Mouse (Mus musculus): Measurements from ENCODE around the gene Il13ra1.

Il13ra1 gene

DNA sequence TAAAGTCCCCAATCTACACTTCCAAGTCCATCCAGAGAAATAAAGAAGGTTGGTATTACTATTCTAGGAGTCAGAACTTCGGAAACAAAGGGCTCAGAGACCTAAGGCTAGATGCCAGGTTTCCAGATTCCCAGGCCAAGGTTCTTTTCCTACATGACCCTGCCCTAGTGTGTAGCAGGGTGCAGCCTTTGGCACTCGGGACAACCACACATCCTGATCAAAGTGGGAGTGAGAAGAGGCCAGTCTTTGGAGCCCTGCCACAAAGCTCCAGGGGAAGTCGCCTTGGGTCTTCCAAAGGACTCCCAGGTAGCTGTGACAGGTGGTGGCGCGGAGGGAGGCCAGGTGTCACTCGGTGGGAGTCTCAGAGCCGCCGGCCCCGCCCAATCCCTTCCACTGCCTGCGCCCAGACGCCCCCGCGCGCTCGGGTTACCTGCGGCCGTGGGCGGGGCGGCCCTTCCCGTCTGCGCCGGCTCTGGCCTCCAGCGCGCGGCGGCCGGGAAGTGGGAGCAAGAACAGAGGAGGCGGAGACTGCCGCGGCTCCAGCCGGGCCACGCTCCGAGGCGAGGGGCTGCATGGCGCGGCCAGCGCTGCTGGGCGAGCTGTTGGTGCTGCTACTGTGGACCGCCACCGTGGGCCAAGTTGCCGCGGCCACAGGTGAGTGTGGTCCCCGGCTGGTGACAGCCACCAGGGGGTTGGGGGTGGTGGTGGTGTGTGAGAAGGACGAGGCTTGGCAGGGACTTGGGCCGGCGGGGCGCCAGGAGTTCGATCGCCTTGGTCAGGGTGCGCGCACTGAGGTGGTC, at the start of gene Il13ra1:
Il13ra1 (plus strand) TSS at position 489 of the 800 bp plus-strand sequence.
- in situ Hi-C loops (cut with MboI, MseI), result no loop called here

- in situ Hi-C loops (cut with MboI, MseI), result no loop called here
Measured at GRCm38 (mm10) chrX:36073997-36074396, 37.9 kb upstream of the Il13ra1 start.

DNA sequence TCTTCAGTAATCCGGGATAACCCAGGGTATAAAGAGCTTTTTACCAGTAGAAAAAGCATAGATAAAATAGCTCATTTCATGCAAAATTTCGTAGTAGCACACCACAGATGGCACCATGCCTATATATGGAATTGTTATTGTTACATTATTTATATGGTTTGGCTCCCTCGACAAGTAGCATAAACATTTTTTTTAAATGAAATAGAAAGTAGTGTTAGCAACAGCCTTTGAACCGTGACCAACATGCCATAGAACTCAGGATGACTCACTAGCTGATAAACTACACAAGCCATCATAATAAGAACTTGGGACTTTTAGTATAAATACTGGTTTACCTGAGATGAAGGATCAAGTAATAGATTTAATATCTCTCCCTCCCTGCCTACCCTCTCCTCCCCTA, 34.7 kb upstream of the Il13ra1 start:
- in situ Hi-C loops (cut with MboI, MseI), result no loop called here

DNA sequence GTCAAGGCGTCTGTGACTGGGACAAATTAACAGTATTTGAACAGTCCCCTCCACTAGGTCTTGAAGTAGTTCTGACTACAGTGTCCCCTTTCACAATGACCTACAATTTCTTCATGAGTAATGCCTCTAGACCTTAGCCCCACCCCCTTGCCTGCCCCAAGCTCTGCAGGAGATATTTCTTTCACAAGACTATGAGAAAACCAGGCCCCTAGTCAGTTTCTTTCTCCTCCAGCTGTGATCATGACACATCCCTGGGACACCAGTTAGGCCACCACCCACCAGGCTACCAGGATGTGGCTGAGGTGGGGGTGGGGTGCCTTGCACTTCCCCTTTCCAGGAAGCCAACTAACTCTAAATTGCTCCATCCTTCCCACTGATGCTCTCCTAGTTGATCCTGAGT, 29.0 kb upstream of the Il13ra1 start:
- in situ Hi-C loops (cut with MboI, MseI), result no loop called here

DNA sequence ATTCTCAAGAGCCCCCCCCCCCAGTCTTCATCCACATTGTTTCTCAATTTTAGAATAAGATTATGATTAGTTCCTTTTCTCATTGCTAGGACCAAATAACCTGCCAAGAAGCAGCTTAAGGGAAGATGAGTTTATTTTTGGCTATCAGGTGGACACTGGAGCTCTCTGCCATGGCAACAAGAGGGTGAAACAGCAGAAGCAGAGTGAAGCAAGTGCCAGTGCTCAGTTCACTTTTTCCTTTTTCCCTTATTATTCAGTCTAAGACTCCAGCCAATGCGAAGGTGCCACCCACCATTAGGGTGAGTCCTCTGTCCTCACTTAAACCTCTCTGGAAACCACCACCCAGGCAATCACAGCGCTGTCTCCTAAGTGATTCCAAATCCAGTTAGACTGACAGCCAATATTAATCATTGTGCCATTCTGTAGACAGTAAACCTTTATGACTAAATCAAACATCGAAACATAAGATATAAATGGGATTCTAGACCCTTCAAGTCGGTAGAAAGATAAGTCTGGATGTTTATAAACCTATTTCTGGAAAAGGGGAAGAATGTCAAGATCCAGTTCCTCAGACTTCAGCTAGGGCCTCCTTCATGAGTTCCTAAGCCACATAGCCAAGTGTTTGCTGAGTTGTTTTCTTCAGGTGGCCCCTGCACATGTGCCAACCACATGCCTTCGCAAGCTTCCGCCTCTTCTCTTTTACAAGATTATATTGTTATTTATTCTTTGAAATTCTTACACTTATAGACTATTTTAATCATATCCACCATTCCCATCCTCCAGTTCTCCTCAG, 23.2 kb upstream of the Il13ra1 start:
- in situ Hi-C loops (cut with MboI, MseI), result no loop called here

GRCm38 (mm10) chrX:36100883-36101282, 11.0 kb upstream of the Il13ra1 start:
- in situ Hi-C loops (cut with MboI, MseI), result no loop called here

GRCm38 (mm10) chrX:36101318-36101717, 10.6 kb upstream of the Il13ra1 start:
- in situ Hi-C loops (cut with MboI, MseI), result no loop called here

- in situ Hi-C loops (cut with MboI, MseI), result no loop called here
Measured at GRCm38 (mm10) chrX:36108601-36109000, 3.3 kb upstream of the Il13ra1 start.

DNA sequence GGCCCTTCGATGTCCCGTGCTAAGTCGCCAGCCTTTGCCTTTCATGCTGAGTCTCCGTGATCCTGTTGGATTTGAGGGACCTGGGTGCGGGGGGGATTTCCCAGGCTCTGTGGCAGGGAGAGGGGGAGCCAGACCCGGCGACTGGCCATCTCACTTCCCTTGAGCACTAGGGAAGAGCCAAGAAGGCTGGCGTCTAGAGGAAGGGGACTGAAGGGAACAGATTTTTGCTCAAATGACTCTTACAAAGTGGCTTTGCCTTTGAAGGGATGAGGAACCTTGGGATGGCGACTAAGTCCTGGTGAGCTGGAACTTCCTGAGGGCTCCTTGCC, 476 bp downstream of the Il13ra1 start:
- in situ Hi-C loops (cut with MboI, MseI), result no loop called here

DNA sequence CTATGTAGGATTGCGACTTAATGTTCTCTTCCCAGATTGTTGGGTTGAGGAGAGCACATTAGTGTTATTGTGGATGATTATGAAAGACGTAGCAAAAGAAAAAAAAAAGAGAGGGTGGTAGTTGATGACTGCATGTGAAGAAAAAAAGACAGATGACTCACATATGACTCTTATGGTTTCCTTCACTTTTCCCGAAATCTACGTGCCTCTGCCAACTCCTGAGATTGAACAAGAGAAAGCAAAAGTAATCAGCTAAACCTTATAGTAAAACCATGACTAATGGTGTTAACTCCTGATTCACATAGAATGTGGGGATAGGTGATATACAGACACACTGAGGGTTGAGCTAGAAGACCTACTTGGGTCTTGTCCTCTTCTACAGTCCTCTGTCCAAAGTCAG, 3.3 kb downstream of the Il13ra1 start:
- in situ Hi-C loops (cut with MboI, MseI), result no loop called here

DNA sequence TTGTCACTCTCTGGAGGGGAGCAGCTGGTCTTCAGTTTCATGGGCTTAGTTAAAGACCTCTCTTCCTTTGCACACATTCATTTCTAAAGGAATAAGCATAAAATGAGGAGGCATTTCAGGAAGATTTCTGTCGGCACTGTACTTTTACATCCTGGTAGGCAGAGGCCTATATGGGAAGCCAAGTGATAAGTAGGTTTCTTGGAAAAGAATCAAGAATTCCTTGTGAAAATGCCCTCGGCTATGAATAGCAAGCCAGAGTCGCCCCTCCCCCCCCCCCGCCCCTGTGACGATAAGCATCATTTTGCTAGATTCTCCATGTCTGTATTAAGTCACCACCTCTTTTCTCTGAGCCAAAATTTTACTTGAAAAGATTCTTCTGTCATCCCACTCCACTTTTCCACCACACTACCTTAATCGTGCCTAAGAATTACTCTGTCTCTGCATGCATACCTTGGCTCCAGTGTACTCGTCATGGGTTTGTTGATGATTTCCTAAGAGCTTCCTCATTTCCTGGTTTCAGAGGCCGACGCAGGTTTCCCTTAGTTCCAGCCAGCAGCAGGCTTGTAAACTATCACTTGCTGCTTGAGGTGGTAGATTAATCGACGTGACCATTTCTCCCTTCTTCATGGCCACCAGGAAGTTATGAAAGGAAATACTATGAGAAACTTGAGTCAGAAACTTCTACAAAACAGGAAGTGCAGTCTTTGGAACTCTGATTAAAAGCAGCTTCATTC, 17.3 kb downstream of the Il13ra1 start:
- in situ Hi-C loops (cut with MboI, MseI), result no loop called here

GRCm38 (mm10) chrX:36129771-36130108, 17.8 kb downstream of the Il13ra1 start:
- in situ Hi-C loops (cut with MboI, MseI), result loop anchor here in 1 of 2 experiments (10.0 kb wide), 1 partner anchor 65 kb away; the partner anchor contains the start of gene Zcchc12

- in situ Hi-C loops (cut with MboI, MseI), result loop anchor here in 1 of 2 experiments (10.0 kb wide), 1 partner anchor 58 kb away; the partner anchor contains the start of gene Zcchc12
Measured at GRCm38 (mm10) chrX:36136346-36136745, 24.4 kb downstream of the Il13ra1 start.

- in situ Hi-C loops (cut with MboI, MseI), result no loop called here
Measured at GRCm38 (mm10) chrX:36141994-36142639, 30.2 kb downstream of the Il13ra1 start.

GRCm38 (mm10) chrX:36146746-36147145, 34.8 kb downstream of the Il13ra1 start:
- in situ Hi-C loops (cut with MboI, MseI), result no loop called here

DNA sequence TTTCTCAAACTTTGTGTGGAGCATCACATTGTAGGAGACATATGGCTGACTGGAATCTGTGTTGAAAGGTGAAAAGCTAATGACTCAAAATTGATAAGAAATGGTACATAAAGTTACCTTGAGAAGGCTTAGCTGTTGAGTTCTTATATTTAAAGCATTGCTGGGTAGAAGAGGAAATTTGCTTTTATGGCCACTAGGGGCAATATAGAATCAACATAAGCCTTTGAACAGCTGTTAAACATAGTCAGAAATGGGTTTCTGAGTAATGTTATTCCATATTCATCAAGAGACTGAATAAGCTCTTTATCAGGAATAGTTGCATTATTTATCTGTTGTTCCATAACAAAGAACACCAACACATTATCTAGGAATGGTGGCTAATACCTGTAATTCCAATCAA, 38.2 kb downstream of the Il13ra1 start:
- in situ Hi-C loops (cut with MboI, MseI), result no loop called here

DNA sequence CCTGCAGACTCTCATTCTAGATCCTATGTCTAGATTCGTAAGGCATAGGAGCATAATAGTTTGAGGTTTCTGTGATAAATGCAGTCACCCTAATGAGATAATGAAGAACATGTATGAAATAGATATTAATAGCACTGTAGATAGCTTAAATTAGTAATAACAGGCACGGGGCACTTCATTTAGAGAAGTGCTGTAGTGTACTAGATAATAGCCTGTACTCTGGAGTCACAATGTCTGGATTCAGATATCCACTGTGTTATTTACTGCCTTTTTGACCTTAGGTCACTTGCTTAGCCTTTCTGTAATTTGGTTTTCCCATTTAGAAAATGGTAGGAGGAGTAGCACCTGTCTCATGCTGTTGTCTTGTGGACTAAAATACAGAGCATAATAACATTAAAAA, 44.8 kb downstream of the Il13ra1 start:
- in situ Hi-C loops (cut with MboI, MseI), result no loop called here

DNA sequence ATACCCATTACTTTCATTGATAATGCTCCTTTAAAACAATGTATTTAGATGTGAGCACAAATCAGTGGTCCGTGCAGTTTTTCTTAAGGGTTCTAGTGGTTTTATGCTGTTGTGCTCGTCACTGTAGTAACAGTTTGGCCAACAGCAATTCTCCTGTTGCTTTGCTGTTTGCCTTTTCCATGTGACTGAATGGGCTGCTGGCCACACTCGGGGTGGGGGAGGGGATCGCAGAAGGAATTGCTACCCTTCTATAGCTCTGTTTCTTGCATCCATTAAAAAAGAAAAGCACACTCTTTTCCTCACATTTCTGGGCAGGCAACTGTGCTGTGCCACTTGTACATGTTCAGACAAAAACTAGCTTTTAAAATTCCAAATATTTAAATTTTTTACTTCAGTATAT, 49.7 kb downstream of the Il13ra1 start:
- in situ Hi-C loops (cut with MboI, MseI), result no loop called here

DNA sequence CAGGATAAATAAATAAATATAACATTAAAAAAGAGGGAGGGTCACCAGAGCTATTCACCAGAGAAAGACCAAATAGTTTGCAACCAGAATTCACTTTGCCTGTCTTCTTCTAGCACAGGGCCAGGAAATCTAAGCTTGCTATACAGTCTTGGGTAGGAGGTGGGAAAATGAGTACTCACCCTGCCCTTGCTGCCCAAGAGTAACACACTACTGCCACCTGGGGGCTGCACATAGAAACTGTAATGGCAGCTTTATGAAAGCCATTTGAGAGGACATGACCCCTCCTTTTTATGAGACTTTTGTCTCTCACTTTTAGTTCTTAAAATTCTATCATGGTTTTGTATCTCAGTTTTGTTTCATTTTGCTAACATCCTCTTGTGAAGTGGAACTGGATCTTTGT, 71.7 kb downstream of the Il13ra1 start:
- in situ Hi-C loops (cut with MboI, MseI), result no loop called here

DNA sequence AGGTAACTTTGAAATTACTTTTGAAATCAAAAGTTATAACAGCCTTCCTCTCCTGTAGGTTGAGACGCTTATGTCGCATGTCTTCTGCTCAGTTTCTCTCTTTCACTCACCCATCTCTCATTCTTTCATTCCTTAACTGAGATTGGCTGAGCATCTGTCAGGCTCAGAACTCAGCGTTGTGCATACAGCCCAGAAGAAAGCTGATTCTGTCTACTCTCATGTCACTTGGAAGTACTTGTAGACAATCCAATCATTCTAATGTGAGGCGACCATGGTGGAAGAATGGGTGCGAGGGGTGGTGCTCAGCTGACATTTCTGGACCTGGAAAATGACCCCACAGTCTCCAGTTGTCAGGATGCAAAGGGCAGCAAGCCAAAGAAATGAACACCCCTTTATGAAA, 74.1 kb downstream of the Il13ra1 start:
- in situ Hi-C loops (cut with MboI, MseI), result no loop called here

- in situ Hi-C loops (cut with MboI, MseI), result no loop called here
Measured at GRCm38 (mm10) chrX:36186443-36186842, 74.5 kb downstream of the Il13ra1 start.

- in situ Hi-C loops (cut with MboI, MseI), result loop anchor here in 1 of 2 experiments (10.0 kb wide), 1 partner anchor 59 kb away; no protein-coding TSS in a partner anchor
Measured at GRCm38 (mm10) chrX:36193951-36194350, 82.0 kb downstream of the Il13ra1 start.

Measured in T-helper 17 cell (primary cell).